Mouse (Mus musculus): ENCODE data around the gene Clec2e. TPM values are rescaled to one million over a fixed set of nuclear protein-coding genes. Genes with fewer than 3 reads are reported as not detected.
"Not testable (repeated sequence)": the region's sequence is repeated elsewhere in the genome, so short reads cannot be mapped to it uniquely, and the experiment has no call there.

Gene Clec2e
- polyA plus RNA-seq, 1 experiment from 2014 or later = not detected

DNA sequence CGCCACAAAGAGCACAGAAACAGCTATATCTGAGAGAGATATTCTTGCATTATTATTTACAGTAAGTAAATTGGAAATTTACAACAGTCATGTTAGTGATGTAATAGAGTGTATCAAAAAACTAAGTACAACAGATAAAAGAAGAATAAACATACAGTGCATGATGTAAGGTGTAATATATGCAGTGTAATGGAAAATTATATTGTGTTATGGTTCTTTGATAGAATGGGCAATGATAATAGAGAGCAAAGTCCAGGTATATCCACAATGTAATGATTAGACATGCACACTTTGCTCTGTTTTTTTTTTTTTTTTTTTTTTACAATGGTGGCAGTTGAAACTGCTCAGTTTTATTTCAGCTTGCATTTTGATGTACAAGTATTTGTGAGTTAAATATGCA lies 891 bp upstream of the Clec2e start:
- no peaks in the 10 kb centered on the region for H3K36me3 ChIP-seq
- no peak for ATAC-seq (ENCODE audit: low read depth)
- no peak overlapping the region for H3K27ac ChIP-seq (replicated peaks)
- H3K27me3 ChIP-seq = no peaks in the 10 kb centered on the region
- H3K9ac ChIP-seq = no peak overlapping the region
- no peak overlapping the region for H3K4me3 ChIP-seq
- no peaks in the 10 kb centered on the region for H3K4me1 ChIP-seq (replicated peaks)
- 86% methylated on average over 1 of the region's 1 CpGs for WGBS
- no peaks in the 10 kb centered on the region for H3K9me3 ChIP-seq
- H3K4me2 ChIP-seq = no peak overlapping the region

DNA sequence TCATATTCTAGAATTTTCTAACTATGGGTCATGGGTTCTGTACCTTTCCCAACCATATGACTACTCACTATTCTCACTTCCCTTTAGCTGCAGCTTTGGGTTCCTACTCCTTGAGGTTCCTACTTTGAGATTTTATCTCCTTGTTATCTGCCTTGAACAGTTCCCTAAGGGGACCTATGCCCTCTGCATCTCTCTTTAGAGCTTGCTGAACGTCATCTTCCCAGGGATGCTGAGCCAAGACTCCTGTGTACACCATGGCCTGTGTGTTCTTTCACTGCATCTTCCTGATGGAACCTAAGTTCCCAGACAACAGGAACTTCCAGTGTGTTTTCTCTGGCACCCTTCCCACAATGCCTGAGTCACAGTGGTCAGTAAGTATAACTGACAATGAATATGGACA lies 2.8 kb downstream of the Clec2e start:
- no peak overlapping the region for H3K4me3 ChIP-seq
- H3K27me3 ChIP-seq = no peaks in the 10 kb centered on the region
- H3K9ac ChIP-seq = no peak overlapping the region
- H3K4me2 ChIP-seq = no peak overlapping the region
- 66% methylated on average over 1 of the region's 1 CpGs for WGBS
- no peaks in the 10 kb centered on the region for H3K36me3 ChIP-seq
- ATAC-seq (ENCODE audit: low read depth) = no peak
- no peaks in the 10 kb centered on the region for H3K4me1 ChIP-seq (replicated peaks)
- H3K9me3 ChIP-seq = no peaks in the 10 kb centered on the region
- H3K27ac ChIP-seq (replicated peaks) = no peak overlapping the region

DNA sequence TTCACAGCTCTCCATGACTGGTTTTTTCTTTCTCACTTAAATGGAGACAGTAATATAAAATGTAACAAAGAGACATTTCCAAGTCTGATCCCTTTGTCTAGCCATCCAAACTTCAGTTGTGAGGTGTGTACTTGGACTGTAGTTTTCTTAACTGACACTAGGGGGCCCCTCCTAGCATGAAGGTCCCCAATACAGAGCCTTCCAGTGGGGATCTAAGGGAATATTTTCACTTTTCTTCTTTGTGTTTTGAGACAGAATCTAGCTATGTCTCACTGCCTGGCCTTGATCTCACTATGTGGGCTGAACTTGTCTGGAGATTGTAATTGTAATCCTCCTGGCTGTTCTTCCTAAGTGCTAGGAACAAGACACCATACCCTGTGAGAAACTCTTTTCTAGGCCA lies 5.5 kb downstream of the Clec2e start:
- no peaks in the 10 kb centered on the region for H3K4me1 ChIP-seq (replicated peaks)
- no peak overlapping the region for H3K27ac ChIP-seq (replicated peaks)
- no peak overlapping the region for H3K4me3 ChIP-seq
- ATAC-seq (ENCODE audit: low read depth) = no peak
- H3K36me3 ChIP-seq = no peaks in the 10 kb centered on the region
- H3K4me2 ChIP-seq = no peak overlapping the region
- no peaks in the 10 kb centered on the region for H3K27me3 ChIP-seq
- H3K9ac ChIP-seq = no peak overlapping the region
- H3K9me3 ChIP-seq = no peaks in the 10 kb centered on the region

DNA sequence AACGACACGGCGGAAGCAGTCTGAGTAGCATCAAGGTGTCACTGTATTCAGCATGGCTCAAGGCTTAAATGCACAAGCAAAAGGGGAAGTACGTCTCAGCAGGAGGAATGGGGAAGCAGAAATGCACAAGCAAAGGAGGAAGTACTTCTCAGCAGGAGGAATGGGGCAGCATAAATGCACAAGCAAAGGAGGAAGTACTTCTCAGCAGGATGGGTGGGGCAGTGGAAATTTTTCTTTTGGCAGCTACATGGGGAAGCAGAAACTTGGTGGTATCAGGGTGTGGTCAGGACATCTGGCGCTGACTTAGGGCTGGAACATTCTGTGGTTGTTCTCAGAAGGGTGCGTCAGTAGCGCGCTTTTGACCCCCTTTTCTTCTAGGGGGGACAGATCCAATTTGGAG lies 12.1 kb downstream of the Clec2e start:
- not testable (repeated sequence) for H3K9ac ChIP-seq; H3K27ac ChIP-seq (replicated peaks); H3K9me3 ChIP-seq; H3K4me3 ChIP-seq; H3K4me1 ChIP-seq (replicated peaks); H3K27me3 ChIP-seq; H3K36me3 ChIP-seq; H3K4me2 ChIP-seq; ATAC-seq (ENCODE audit: low read depth)
- WGBS = 95% methylated on average over 8 of the region's 8 CpGs

DNA sequence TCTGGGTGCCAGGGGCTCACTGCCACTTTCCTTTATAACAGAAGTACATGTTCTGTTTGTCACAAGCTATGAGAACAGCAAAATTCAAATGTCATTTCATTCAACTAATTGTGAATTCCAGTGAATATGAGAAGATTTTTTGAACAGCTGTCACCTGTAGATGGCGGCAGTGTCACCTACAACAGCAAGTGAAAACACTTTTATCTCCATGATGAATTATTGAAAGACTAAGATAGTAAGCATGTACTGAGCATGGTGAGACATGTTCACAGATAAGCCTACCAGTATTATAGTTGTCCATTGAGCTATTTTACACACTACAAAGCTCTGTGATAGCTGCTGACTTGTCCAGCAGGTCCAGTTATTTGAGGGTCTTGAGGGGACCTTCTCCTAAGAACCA lies 12.6 kb downstream of the Clec2e start:
- no peak overlapping the region for H3K4me2 ChIP-seq
- H3K9ac ChIP-seq = no peak overlapping the region
- no peak for ATAC-seq (ENCODE audit: low read depth)
- no peak overlapping the region for H3K27ac ChIP-seq (replicated peaks)
- no peaks in the 10 kb centered on the region for H3K27me3 ChIP-seq
- H3K36me3 ChIP-seq = no peaks in the 10 kb centered on the region
- WGBS = 89% methylated on average over 1 of the region's 1 CpGs
- no peak overlapping the region for H3K4me3 ChIP-seq
- H3K9me3 ChIP-seq = no peaks in the 10 kb centered on the region
- H3K4me1 ChIP-seq (replicated peaks) = no peaks in the 10 kb centered on the region

DNA sequence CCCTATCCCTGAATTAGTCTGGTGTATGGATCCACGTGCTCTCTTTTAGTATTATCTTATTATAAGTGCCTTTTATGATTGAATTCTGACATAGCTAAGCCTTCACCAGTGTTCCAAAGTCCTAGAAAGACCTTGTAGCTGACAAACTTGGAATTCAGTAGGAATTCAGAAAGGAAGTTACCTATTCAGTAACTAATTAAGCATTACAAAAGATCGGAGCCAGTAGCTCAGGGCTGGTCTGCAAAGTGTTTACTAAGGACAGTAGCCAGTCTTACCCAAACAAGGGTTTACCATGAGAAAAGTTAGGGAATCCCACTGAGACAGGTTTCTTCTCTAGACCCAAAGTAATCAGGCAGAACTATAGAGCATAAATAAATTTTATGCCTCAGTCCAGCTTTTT lies 14.7 kb downstream of the Clec2e start:
- not testable (repeated sequence) for H3K9ac ChIP-seq; H3K4me2 ChIP-seq; ATAC-seq (ENCODE audit: low read depth); H3K4me3 ChIP-seq; H3K27ac ChIP-seq (replicated peaks); H3K9me3 ChIP-seq; H3K27me3 ChIP-seq; H3K4me1 ChIP-seq (replicated peaks); H3K36me3 ChIP-seq
- WGBS = 88% methylated on average over 2 of the region's 2 CpGs

DNA sequence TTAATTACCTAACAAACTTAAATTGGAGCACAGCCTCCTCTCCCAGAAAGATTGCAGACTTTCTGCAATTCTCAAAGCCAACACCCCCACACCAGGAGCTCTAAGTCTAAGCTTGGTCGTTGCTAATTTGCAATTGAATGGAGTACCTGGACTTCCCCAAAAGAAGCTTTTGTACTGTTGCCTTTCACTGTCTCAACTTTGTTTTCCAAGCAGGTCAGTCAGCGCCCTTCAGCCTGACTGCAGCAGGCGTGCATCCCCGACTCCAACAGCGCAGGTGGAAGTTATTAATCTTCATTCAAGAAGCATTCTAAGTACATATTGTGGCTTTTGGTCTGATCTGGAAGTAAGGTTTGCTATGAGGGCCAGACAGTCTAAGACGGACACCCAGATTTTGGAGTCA lies 15.6 kb downstream of the Clec2e start:
- H3K27ac ChIP-seq (replicated peaks) = no peak overlapping the region
- 73% methylated on average over 6 of the region's 6 CpGs for WGBS
- H3K9me3 ChIP-seq = no peaks in the 10 kb centered on the region
- H3K4me2 ChIP-seq = no peak overlapping the region
- no peaks in the 10 kb centered on the region for H3K27me3 ChIP-seq
- ATAC-seq (ENCODE audit: low read depth) = no peak
- H3K36me3 ChIP-seq = no peaks in the 10 kb centered on the region
- H3K4me3 ChIP-seq = no peak overlapping the region
- H3K4me1 ChIP-seq (replicated peaks) = no peaks in the 10 kb centered on the region
- no peak overlapping the region for H3K9ac ChIP-seq

DNA sequence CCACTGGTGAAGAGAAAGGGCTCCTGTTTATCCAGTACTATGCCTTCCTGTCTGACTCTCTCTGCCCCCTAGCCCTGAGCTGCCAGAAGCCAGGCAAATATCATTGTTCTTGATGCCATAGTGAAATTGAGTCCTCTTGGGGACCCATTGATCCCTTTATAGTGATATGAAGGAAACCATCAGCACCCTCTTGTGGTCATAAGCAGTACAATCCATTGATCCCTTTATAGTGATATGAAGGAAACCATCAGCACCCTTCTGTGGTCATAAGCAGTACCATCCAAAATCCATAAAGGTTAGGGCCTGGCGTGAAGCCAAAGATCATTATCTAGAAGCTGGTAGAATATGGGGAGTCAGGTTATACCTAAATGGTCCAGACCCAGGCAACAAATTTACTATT lies 33.7 kb downstream of the Clec2e start:
- no peak overlapping the region for H3K9ac ChIP-seq
- no peak overlapping the region for H3K4me3 ChIP-seq
- no peak overlapping the region for H3K27ac ChIP-seq (replicated peaks)
- no peak overlapping the region for H3K4me2 ChIP-seq
- no peaks in the 10 kb centered on the region for H3K9me3 ChIP-seq
- ATAC-seq (ENCODE audit: low read depth) = no peak; the same call in 1 of the 2 replicates
- H3K4me1 ChIP-seq (replicated peaks) = no peaks in the 10 kb centered on the region
- H3K27me3 ChIP-seq = no peaks in the 10 kb centered on the region
- H3K36me3 ChIP-seq = no peaks in the 10 kb centered on the region
- 85% methylated on average over 1 of the region's 1 CpGs for WGBS

DNA sequence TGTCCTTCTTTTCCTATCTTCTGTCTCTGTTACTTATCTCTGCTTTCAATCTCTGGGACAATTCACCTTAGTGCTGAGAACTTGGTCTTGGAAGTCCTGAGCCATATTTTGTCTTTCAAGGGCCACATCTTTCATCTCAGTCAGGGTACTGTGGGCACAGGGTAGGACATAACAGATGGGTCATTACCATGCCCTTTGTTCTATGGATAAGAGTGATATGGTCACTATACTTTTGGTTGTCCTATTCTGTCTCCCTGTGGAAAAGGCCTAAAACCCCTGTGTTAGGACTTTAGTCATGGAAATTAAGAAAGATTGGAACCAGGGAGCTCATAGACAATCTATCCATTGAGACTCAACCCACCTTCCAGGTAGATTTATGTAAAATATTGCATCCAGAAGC lies 34.2 kb downstream of the Clec2e start:
- no peak overlapping the region for H3K4me3 ChIP-seq
- H3K9ac ChIP-seq = no peak overlapping the region
- H3K36me3 ChIP-seq = no peaks in the 10 kb centered on the region
- H3K27me3 ChIP-seq = no peaks in the 10 kb centered on the region
- ATAC-seq (ENCODE audit: low read depth) = no peak
- H3K4me1 ChIP-seq (replicated peaks) = no peaks in the 10 kb centered on the region
- H3K27ac ChIP-seq (replicated peaks) = no peak overlapping the region
- H3K4me2 ChIP-seq = no peak overlapping the region
- no peaks in the 10 kb centered on the region for H3K9me3 ChIP-seq

DNA sequence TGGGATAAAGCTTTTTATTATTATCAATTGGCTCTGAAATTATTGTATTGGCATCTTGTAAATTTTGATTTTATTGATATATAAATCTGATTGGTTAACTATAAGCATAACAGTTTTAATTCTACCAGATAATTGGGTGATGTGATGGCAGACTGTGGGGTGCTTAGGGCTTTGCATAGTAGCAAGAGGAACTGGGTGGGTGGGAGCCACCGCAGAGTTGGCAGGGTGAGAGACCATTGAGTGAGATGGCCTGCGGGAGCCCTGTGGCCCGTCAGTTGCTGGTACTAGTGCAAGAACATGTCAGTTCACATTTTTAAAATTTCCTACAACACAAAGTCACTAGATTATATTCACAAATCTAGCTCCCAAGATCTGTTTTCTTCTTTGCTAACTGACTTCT lies 34.9 kb downstream of the Clec2e start:
- Histone ChIP-seq H3K27me3 (no peaks in the 10 kb centered on the region), H3K4me1 (replicated peaks) (no peaks in the 10 kb centered on the region), H3K36me3 (no peaks in the 10 kb centered on the region), H3K9ac (no peak overlapping the region), H3K9me3 (no peaks in the 10 kb centered on the region), H3K27ac (replicated peaks) (no peak overlapping the region), H3K4me2 (no peak overlapping the region), H3K4me3 (no peak overlapping the region)
- no peak for ATAC-seq (ENCODE audit: low read depth)
- 91% methylated on average over 3 of the region's 3 CpGs for WGBS

DNA sequence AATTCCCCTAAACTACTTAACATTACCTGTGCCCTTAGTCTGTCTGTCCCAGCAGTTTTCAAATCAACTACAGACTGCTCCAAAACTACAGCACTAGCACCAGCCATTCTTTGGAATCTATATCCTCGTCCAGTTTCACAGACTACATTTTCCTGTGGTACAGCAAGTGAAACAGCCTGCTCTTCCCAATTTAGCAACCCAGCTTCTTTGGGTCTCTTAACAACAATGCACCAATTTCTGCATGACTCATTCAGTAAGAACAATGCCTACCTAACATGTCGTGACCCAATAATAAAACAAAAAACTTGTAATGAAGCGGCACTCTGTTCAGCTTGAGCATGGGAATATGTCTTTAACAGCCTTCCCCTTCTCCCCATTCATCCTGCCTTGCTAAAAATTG lies 35.3 kb downstream of the Clec2e start:
- H3K36me3 ChIP-seq = no peaks in the 10 kb centered on the region
- no peaks in the 10 kb centered on the region for H3K4me1 ChIP-seq (replicated peaks)
- H3K9ac ChIP-seq = no peak overlapping the region
- no peak overlapping the region for H3K27ac ChIP-seq (replicated peaks)
- H3K4me2 ChIP-seq = no peak overlapping the region
- H3K4me3 ChIP-seq = no peak overlapping the region
- no peaks in the 10 kb centered on the region for H3K9me3 ChIP-seq
- H3K27me3 ChIP-seq = no peaks in the 10 kb centered on the region
- 68% methylated on average over 3 of the region's 3 CpGs for WGBS
- ATAC-seq (ENCODE audit: low read depth) = no peak

DNA sequence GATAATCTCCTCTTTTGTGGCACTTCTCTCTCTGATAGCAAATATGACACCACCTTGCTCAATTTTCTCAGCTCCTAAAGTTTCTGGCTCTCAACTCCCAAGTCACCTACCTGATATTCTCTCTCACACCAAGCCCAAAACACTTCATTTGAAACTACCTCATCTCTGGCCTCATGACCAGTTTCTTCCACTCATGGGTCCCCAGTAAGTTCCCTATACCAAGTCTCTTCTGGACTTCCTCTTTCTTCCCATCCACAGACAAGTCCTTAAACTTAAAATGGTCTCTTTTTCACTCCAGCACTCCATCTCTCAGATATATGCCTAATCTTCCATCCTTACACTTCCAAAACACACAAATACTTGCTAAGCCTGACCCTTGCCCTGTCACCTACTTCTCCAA lies 42.7 kb downstream of the Clec2e start:
- H3K36me3 ChIP-seq = no peaks in the 10 kb centered on the region
- no peaks in the 10 kb centered on the region for H3K4me1 ChIP-seq (replicated peaks)
- H3K4me3 ChIP-seq = no peak overlapping the region
- no peak overlapping the region for H3K9ac ChIP-seq
- ATAC-seq (ENCODE audit: low read depth) = no peak
- no peaks in the 10 kb centered on the region for H3K9me3 ChIP-seq
- no peaks in the 10 kb centered on the region for H3K27me3 ChIP-seq
- no peak overlapping the region for H3K4me2 ChIP-seq
- no peak overlapping the region for H3K27ac ChIP-seq (replicated peaks)

DNA sequence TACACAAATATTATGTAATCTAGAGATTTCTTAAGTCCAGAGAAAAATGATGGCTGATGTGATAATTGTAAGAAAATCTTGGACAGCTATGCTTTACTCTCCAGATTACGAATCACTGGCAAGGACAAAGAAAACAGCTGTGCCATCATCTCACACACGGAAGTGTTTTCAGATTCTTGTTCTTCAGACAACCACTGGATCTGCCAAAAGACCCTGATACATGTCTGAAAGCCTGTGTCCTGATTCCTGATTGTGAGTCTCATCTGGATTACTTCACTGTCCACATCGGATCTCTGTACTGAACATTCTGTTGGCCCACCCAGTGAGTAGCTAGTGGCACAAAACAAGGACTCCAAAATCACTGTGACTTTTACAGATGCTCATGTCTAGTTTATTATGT lies 44.5 kb downstream of the Clec2e start:
- Histone ChIP-seq H3K9me3 (no peaks in the 10 kb centered on the region), H3K4me1 (replicated peaks) (no peaks in the 10 kb centered on the region), H3K27ac (replicated peaks) (no peak overlapping the region), H3K27me3 (no peaks in the 10 kb centered on the region), H3K9ac (no peak overlapping the region), H3K4me3 (no peak overlapping the region), H3K4me2 (no peak overlapping the region), H3K36me3 (no peaks in the 10 kb centered on the region)
- no peak for ATAC-seq (ENCODE audit: low read depth)
- WGBS = 82% methylated on average over 3 of the region's 3 CpGs

DNA sequence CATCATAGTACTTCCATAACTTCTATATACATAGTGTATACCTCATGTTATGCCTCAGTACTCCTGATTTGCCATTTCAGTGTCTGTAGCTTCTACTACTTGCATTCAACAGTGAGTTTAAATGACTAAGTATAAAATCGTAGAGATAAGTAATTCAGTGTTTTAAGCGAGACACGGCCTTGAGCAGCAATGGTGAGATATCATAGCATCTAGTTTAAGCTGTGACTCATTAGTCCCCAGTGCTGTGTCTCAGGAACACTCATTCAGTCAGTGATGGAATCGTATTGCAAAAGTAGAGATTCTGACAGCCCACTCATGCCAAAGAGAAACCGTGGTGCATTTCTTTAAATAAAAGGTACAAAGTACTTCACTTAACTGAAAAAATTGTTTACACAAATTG lies 49.0 kb downstream of the Clec2e start:
- Histone ChIP-seq H3K36me3 (no peaks in the 10 kb centered on the region), H3K4me2 (no peak overlapping the region), H3K27ac (replicated peaks) (no peak overlapping the region), H3K4me1 (replicated peaks) (peaks cover 5% of the 10 kb centered on the region), H3K27me3 (no peaks in the 10 kb centered on the region), H3K9ac (no peak overlapping the region), H3K4me3 (no peak overlapping the region), H3K9me3 (no peaks in the 10 kb centered on the region)
- ATAC-seq (ENCODE audit: low read depth) = no peak
- WGBS = 89% methylated on average over 5 of the region's 5 CpGs
